Mouse (Mus musculus) embryo, embryonic 9.5 days (tissue): ENCODE results near the gene Tagln2.

ENCODE experiments used
- DNase-seq: peaks from one replicate; pipeline ENCODE4 v3.0.0-alpha.2; 2017; ENCODE audit errors: extremely low spot score

The Tagln2 gene

DNA sequence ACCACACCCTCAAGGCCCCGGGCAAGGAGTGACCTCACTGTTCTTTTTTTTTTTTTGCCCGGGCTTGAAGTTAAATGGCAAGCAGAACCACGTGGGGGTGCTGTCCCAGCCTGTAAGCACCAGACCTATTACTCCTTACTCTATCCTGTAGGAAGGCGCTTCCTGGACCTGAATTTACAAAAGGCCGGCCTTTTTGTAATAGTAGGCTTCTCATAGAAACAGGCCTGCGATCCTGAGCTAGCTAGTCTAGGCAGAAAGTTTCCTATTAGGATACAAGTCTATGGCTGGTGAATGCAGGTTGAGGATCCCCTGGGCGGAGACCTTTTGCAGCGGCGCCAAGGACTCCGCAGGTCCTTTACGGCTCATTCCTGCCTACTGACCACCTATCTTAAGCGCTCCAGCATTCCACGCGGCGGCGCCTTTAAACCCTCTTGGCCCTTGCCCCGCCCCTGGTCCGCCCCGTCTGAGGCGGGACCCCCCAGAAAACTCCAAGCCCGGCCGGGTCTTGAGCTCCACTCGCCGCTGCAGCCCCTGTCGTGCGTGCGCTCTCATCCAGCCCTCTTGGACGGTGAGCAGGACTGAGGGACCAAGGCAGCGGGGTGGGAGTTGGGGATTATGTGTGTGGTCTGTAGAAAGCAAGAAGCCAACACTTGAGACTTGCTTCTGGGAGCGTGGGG is at the start of gene Tagln2:
Tagln2 (plus strand) TSS at position 283 of the 677 bp plus-strand sequence.
- peak; percentile 83 for DNase-seq

DNA sequence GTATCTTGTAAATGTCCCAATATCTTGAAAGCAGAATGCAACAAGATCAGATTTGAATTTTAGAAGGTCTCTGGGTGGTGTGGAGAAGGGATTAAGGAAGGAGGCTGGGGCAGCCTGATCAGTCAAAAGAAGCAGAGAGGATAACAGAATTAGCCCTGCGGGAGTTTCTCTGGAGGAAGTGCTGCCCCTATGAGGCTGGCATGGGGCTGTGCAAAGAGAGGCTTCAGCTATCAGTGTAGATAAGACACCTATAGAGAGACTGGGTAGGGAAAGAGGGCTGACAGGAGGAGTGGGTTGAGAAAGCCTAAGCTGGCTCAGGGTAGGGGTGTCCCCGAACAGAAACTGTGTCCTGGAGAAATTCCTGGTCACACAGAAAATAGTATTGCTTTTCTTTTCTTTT is 49.6 kb upstream of the Tagln2 start:
- DNase-seq = no peak

- DNase-seq = no peak
Observed at GRCm38 (mm10) chr1:172450848-172451470, 48.9 kb upstream of the Tagln2 start.

DNA sequence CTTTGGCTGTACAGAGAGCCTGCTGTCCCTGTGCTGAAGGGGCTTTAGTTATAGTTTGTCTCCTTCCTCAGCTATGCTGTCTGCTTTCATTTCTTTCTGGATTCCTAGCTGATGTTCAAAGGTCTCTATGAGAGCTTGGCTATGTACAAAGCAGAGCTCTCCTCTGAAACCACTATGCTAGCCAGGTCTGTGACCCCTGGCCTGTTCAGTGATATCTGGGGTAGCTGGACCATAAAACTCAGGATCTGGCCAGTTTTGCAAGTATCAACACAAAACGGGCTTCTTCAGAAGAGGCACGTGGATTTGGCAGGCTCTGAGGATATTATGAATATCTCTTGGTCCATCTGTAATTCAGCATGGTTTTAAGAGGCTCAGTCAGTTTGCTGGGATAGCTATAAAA is 46.9 kb upstream of the Tagln2 start:
- DNase-seq = no peak

- no peak for DNase-seq
Observed at GRCm38 (mm10) chr1:172453810-172454209, 46.0 kb upstream of the Tagln2 start.

DNA sequence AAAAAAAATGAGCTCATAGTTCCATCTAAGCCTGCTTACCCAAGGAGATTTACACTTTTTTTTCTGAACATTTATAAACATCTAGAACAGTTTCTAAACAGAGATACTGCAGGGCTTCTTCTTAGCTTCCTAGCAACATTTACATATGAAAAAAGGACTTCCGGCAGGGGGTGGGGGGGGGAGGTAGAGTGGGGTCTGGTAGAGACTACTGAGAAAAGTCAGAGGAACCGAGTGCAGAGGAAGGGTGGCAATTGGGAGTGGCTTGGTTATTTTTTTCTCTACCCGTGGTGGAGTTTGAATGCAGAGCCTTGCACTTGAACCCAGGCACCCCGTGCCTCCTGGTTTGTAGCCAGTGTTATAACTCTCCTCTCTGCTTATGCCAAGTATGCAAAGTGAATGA is 44.4 kb upstream of the Tagln2 start:
- DNase-seq = no peak

GRCm38 (mm10) chr1:172456001-172456677 is 43.7 kb upstream of the Tagln2 start:
- DNase-seq = no peak

DNA sequence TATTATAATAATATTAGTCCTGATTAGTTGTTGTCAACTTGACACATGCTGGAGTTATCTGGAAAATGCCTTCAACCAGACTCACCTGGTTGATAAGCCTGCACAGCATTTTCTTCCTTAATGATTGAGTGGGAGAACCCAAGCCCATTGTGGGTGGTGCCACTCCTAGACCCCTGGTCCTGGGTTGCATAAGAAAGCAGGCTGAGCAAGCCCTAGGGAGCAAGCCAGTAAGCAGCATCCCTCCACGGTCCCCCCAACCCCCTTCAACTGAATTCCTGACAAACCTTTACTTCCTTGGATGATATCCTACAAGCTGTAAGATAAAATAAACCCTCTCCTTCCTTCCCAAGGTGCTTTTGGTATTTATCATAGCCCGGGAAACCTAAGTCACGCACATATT is 42.7 kb upstream of the Tagln2 start:
- no peak for DNase-seq

- DNase-seq = no peak
Observed at GRCm38 (mm10) chr1:172458041-172458440, 41.8 kb upstream of the Tagln2 start.

GRCm38 (mm10) chr1:172461602-172462001 is 38.2 kb upstream of the Tagln2 start:
- DNase-seq = no peak

DNA sequence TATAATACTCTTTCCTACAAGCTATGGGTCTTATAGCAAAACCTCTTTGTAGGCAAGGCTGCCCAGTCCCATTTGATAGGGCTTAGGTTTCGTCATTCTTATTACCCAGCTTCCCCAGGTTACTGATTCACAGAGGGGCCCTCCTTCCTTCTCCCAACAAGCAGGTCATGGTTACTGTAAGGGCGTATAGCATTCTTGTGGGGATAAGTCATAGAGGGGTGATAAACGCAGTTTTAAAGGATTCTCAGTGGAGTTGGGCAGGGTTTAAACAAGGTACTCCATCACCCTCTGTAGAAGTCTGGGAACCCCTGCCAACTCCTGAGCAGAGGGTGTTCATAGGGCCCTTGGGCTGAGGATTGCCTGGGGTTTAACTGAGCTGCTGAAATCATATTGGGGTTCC is 37.3 kb upstream of the Tagln2 start:
- DNase-seq = no peak

DNA sequence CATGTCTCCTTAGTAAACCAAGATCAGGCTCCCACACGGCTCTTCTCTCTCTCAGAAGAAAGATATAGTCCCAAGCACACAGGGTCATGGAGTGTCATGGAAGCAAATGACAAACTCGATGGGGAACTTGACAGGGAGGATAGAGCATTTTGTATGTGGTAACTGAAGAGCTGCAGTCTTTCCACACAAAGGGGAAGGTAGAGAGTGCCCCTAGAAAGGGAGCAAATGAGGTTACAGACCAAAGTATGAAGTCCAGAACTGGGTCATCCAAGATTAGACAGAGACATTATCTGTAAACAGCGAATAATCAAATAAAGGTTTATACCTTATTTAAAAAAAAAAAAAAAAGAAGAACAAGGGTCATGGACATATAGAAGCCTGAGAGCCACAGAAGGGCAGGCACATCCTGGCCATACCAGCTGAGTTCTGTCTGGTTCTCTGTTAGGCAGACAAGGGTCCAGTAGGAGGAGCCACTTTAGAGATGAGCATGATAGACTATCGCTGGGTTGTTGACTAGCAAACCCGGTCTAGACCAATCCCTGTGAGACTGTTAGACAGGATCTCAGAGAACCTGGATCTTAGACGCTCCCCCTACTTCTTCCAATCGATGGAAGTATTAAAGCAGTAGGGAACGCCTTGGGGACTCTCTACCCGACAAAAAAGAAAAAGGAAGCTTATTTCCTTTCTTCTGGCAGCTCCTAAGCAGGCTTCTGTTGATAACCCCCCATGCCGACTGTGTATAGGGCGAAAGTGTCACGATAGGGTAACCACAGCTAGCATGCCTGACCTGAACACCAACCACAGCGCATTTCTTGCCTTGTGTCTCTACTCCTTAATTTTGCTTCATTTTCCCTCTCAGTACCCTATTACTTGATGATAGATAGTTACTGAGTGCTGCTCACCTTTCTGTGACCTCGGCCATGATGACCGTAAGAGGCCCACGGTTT is 36.2 kb upstream of the Tagln2 start:
- no peak for DNase-seq

DNA sequence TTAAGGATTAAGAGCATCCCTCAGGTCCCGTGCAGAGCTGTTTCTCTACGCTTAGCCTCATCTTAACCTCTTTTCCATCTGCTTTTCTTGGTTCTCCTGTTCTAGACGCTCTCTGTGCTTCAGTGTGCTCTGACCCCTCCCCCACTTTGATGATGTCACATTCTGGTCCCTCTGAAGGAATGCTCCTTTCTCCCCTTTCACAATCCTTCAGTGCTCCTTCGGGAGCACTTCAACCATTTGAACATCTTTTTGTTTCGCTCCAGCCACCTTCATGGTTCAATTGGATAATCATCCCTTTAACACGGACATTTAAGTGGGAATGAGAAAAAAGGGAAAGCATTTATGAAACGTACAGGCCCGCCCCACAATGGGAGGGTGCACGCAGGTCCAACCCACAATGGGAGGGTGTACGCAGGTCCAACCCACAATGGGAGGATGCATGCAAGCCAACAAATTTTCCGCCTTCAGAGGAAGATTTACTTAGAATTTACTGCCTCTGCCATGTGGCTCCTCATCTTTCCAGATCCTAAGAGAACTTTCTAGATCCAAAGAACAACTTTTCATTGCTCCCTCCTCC is 31.5 kb upstream of the Tagln2 start:
- no peak for DNase-seq

- no peak for DNase-seq
Observed at GRCm38 (mm10) chr1:172469373-172469772, 30.5 kb upstream of the Tagln2 start.

GRCm38 (mm10) chr1:172469810-172470448 is 29.9 kb upstream of the Tagln2 start:
- no peak for DNase-seq

GRCm38 (mm10) chr1:172472909-172473308 is 26.9 kb upstream of the Tagln2 start:
- no peak for DNase-seq

- DNase-seq = no peak
Observed at GRCm38 (mm10) chr1:172474196-172474595, 25.7 kb upstream of the Tagln2 start.

DNA sequence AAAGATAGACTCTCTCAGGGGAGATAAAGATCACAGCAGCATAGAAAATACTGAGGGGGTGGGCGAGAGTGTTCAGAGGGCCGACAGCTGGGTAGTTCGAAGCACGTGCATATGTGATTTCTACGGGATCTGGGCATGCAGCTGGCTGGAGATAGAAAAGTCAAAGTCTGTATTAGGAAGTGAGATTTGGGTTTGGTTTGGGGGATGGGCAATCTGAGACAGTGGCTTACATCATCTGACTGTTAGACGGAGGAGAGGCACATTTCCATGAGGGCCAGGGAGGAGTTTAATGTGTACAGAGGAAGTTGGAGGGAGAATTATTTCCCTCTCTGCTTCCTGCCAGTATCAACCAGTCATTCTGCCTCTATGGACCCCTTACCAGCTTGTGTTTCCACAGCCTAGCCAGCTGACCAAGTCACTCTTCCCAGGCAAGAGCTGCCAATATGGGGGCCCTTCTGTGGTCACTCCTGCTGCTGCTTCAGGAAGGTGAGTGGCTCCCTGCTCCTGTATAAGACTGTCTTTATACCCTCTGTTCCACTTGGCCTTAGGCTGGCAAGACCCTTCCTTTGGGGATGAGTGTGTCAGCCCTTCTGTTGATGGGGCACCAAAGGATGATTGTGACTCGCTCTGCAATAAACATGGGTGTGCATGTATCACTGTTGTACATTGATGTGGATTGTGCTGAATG is 24.6 kb upstream of the Tagln2 start, which contains the start of gene Slamf9:
Slamf9 (plus strand) TSS at position 305 of the 688 bp plus-strand sequence.
- no peak for DNase-seq

DNA sequence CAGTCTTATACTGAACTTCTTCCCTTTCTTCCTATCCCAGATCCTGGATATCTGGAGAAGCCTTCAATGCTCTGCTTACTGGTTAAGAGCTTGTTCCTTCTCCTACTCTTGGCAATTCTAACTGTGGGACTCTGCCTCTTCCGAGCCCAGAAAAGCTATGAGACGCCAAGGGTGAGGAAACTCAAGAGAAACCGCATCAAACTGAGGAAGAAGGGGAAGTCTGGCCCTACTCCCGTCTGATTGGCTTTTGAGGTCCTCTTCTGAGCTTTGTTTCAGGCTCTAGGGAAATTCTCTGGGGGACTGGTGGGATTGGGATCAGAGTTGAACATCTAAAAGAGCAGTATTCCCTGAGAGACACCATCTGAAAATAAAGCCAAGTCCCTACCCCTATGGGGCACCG is 21.8 kb upstream of the Tagln2 start:
- DNase-seq = no peak

- no peak for DNase-seq
Observed at GRCm38 (mm10) chr1:172480376-172480775, 19.5 kb upstream of the Tagln2 start.
